Mouse (Mus musculus): ENCODE results near the gene Hid1.
"Not testable (repeated sequence)": the region's sequence is repeated elsewhere in the genome, so short reads cannot be mapped to it uniquely, and the experiment has no call there.

Hid1 gene

GRCm38 (mm10) chr11:115367395-115367944 lies at the start of gene Hid1:
Hid1 (minus strand) TSS chr11:115367756.
- DNase-seq, result peak; percentile 93

- no peak for DNase-seq
Measured at GRCm38 (mm10) chr11:115409556-115409955, 42.0 kb upstream of the Hid1 start.

DNA sequence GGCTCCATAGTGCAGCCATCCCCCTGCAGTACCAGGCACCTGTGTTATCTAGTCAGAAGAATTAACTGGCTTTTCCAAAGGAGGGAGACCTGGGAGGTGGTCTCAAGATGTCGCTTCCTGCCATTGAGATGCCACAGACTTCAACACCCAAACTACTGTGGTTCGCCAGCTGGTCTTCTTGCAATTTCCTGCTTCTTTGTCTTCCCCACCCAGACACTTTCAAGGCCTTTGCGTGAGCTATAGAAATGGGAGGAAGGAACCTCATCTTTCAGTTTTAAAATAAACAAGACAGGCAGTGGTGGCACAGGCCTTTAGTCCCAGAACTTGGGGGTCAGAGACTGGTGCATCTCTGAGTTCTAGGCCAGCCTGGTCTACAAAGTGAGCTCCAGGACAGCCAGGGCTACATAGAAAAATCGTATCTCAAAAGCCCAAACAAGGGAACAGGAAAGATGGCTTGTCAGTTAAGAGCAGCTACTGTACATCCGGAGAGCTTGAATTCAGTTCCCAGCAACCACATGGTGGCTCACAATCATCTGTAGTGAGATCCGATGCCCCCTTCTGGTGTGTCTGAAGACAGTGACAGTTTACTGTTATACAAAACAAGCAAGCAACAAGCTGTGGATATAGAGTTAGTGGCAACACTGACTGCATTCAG lies 40.8 kb upstream of the Hid1 start:
- no peak for DNase-seq

DNA sequence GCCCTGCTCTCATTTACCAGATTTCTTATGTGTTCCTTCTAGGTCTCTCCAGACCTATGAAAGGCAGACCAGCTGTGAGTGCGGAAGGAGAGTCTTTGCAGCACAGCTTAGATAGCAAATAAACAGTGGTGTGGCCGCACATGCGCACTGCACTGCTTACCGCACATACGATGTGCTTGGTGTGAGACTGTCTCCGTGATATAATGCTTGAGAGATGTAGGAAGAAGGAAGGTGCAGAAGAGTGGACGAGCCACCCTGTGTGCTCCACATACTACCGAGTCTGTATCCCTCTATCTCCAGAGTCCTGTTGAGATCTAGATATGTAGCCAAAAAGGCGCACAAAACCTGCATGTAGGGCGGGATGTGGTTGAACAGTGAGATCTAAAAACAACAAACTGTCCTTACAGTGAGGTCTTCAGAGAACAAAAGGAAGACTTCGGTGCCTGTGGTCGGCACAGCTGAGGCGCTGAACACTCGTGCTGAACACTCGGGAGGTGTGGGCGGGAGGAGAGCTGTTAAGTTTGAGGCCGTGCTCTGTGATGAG lies 39.4 kb upstream of the Hid1 start:
- DNase-seq, result no peak

DNA sequence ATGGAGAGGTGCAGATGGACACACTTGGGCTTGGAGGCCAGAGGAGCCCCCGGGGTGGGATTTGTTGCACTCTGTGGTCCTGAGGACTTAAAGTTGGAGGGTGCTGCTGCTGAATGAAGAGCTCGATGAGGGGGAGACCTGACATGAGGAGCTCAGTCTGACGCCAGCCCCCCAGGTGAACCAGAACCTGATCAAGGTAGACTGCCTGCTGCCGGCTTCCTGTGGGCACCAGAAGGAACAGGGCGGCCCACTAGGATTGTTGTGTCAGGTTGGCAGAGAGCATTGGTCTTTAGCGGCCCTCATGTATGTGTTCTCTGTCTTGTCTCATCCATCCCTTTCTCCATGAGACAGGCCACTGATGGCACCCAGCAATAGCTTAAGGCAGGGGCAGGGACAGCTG lies 38.2 kb upstream of the Hid1 start:
- DNase-seq, result no peak

- peak; percentile 89 for DNase-seq
Measured at GRCm38 (mm10) chr11:115403338-115404124, 36.0 kb upstream of the Hid1 start, which contains the start of gene Mrpl58. Mrpl58 (plus strand) TSS chr11:115403752.

GRCm38 (mm10) chr11:115400630-115401391 lies 33.3 kb upstream of the Hid1 start:
- peak; percentile 89 for DNase-seq

GRCm38 (mm10) chr11:115400126-115400525 lies 32.6 kb upstream of the Hid1 start:
- DNase-seq, result peak; percentile 56

- no peak for DNase-seq
Measured at GRCm38 (mm10) chr11:115398085-115398484, 30.5 kb upstream of the Hid1 start.

DNA sequence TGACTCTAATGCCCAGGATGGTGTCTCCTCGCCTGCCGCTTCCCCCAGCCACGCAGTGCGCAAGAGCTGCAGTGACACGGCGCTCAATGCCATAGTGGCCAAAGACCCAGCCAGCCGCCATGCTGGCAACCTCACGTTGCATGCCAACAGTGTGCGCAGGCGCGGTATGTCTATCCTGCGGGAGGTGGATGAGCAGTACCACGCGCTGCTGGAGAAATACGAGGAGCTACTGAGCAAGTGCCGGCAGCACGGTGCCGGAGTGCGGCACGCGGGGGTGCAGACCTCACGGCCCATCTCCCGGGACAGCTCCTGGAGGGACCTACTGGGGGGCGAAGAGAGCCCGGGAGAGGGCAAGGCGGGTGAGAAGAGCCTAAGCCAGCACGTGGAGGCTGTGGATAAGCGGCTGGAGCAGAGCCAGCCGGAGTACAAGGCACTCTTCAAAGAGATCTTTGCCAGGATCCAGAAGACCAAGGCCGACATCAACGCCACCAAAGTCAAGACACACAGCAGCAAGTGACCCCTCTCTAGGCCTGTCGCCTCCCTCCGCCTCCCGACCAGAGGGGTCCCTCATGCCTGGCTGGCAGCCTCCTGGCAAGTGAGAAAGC lies 26.3 kb upstream of the Hid1 start:
- peak; percentile 88 for DNase-seq

DNA sequence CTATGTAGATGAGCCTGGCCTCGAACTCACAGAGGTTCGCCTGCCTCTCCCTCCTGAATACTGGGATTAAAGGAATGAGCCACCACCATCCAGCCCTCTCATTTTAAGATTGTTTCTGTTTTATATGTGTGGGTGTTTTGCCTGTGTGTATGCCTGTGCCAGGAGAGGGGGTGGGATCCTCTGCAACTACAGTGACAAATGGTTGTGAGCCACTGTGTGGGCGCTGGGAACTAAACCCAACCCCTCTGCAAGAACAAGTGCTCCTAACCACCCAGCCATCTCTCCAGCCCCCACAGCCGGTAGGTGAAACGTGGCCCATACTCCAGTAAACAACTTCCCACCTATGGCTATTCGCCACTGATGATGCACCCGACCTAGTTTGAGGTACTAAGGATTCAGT lies 23.8 kb upstream of the Hid1 start:
- DNase-seq, result no peak

DNA sequence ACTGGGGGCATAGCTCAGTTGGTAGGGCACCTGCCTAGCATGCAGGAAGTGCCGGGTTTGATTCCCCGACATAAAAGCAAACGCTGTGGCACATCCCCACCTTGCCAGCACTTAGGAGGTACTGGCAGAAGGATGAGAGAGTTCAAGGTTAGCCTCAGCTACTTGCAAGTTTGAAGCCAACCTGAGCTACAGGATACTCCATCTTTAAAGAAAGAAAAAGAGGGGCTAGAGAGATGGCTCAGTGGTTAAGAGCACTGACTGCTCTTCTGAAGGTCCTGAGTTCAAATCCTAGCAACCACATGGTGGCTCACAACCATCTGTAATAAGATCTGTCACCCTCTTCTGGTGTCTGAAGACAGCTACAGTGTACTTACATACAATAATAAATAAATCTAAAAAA lies 19.3 kb upstream of the Hid1 start:
- not testable (repeated sequence) for DNase-seq

- DNase-seq, result peak; percentile 59
Measured at GRCm38 (mm10) chr11:115384587-115384986, 17.0 kb upstream of the Hid1 start.

DNA sequence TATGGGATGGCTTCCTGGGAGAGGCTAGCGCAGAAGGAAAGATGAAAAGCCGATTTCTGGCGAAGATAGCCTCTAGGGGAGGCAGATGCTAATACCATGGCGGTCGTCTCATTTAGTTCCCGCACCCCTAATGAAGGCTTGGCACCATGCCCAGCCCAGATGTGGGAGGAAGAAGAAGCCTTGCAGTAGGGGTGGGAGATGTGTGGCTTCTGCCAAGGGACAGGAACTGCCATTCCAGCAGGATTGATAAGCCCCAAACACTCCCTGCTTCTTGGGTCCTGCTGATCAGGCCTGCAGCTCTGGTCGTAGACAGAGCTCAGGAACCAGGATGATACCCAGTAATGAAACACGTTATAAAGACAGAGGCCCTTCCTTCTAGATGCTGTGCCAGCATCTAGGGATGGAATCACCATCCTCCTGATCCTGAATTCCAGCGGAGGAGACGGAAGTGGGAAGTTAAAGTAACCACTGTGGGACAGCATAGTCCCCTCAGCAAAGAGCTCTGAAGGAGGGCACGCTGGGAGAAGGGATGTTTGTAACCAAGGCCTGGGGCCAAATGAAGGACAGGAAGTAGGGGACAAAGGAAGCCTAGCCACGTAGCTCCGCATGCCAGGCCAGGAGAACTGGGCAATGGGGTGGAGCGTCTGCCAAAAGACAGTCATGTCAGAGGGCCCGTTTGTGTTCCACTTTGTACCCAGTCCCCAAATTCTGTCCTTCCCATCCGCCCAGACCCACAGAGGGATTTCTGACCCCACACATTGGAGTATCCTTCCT lies 16.3 kb upstream of the Hid1 start:
- DNase-seq, result peak; percentile 68

- DNase-seq, result peak; percentile 66
Measured at GRCm38 (mm10) chr11:115382891-115383290, 15.3 kb upstream of the Hid1 start.

GRCm38 (mm10) chr11:115381743-115382539 lies 14.4 kb upstream of the Hid1 start, which contains the start of gene Cdr2l:
Cdr2l (plus strand) TSS chr11:115381916.
- DNase-seq, result peak; percentile 95

GRCm38 (mm10) chr11:115381276-115381675 lies 13.7 kb upstream of the Hid1 start:
- no peak for DNase-seq

DNA sequence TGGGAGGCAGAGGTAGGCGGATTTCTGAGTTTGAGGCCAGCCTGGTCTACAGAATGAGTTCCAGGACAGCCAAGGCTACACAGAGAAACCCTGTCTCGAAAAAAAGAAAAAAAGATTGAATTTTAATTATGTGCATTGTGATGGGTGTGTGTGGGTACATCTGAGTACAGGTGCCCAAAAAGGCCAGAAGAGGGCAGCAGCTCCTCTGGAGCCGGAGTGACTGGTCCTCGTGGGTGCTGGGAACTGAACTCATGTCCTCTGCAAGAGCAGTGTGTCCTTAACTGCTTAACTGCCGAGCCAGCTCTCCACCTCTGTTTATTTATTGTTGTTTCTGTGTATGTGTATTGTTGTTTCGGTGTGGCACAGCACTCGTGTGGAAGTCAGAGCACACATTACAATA lies 10.3 kb upstream of the Hid1 start:
- DNase-seq, result no peak

GRCm38 (mm10) chr11:115377254-115377653 lies 9.7 kb upstream of the Hid1 start:
- DNase-seq, result no peak

GRCm38 (mm10) chr11:115376722-115377121 lies 9.2 kb upstream of the Hid1 start:
- no peak for DNase-seq

Measured in cerebellum, adult 9-11 months (tissue).